Mouse (Mus musculus) ES-Bruce4 (cell line): Measurements from ENCODE around the gene Ctdnep1.

Experiments used
- CTCF ChIP-seq: IDR thresholded peaks from one replicate; pipeline ENCODE4 v1.8.1; 2011; ENCODE audit warnings: low read depth, low read length
- EP300 ChIP-seq: IDR thresholded peaks from 2 replicates; pipeline ENCODE4 v1.6.1; 2011; ENCODE audit warnings: low read depth, low read length; ENCODE audit not compliant: insufficient read depth

- TF ChIP-seq CTCF: no peak
- TF ChIP-seq EP300: no peak
These were observed 33.1 kb downstream of the Ctdnep1 start for GRCm38 (mm10) chr11:70014051-70014450.
